Mouse (Mus musculus): ENCODE results near the gene Sh2d1b2. TPM values are rescaled to one million over a fixed set of nuclear protein-coding genes. Genes with fewer than 3 reads are reported as not detected.
"Not testable (repeated sequence)": the region's sequence is repeated elsewhere in the genome, so short reads cannot be mapped to it uniquely, and the experiment has no call there.

The Sh2d1b2 gene
- polyA plus RNA-seq (2014; fragmentation: Nextera tagmentation; extraction: Ambion mirVana): not detected in 2 replicates

- not testable (repeated sequence) for H3K4me2 ChIP-seq; H3K4me3 ChIP-seq (ENCODE audit: low read depth, low read length); H3K4me1 ChIP-seq (replicated peaks; ENCODE audit: control insufficient read depth, insufficient read depth, low read length); ATAC-seq (replicated peaks; ENCODE audit: low FRiP score); DNase-seq (ENCODE audit: low spot score); H3K9me3 ChIP-seq (ENCODE audit: control insufficient read depth, low read length); H3K27ac ChIP-seq (ENCODE audit: low read depth, low read length); H3K27me3 ChIP-seq (replicated peaks; ENCODE audit: control insufficient read depth, insufficient read depth, low read length); H3K36me3 ChIP-seq (ENCODE audit: control insufficient read depth, insufficient read depth, low read length); H3K9ac ChIP-seq (ENCODE audit: low read depth, low read length)
- WGBS: 65% methylated on average over 5 of the region's 6 CpGs
Observed at GRCm38 (mm10) chr1:170232688-170233087, at the start of gene Sh2d1b2. Gene Sh2d1b2, plus strand, starts transcription at chr1:170232749.

- ATAC-seq (replicated peaks; ENCODE audit: low FRiP score) (no peak), DNase-seq (ENCODE audit: low spot score) (no peak)
- no peak overlapping the region for H3K27ac ChIP-seq (ENCODE audit: low read depth, low read length)
- WGBS: 74% methylated on average over 3 of the region's 3 CpGs
- H3K4me2 ChIP-seq: no peak overlapping the region
- no peaks in the 10 kb centered on the region for H3K4me1 ChIP-seq (replicated peaks; ENCODE audit: control insufficient read depth, insufficient read depth, low read length)
- no peak overlapping the region for H3K9ac ChIP-seq (ENCODE audit: low read depth, low read length)
- H3K9me3 ChIP-seq (ENCODE audit: control insufficient read depth, low read length): no peaks in the 10 kb centered on the region
- H3K4me3 ChIP-seq (ENCODE audit: low read depth, low read length): no peak overlapping the region
- no peaks in the 10 kb centered on the region for H3K27me3 ChIP-seq (replicated peaks; ENCODE audit: control insufficient read depth, insufficient read depth, low read length)
- H3K36me3 ChIP-seq (ENCODE audit: control insufficient read depth, insufficient read depth, low read length): no peaks in the 10 kb centered on the region
Observed at GRCm38 (mm10) chr1:170185137-170185536, 47.4 kb upstream of the Sh2d1b2 start.

DNA sequence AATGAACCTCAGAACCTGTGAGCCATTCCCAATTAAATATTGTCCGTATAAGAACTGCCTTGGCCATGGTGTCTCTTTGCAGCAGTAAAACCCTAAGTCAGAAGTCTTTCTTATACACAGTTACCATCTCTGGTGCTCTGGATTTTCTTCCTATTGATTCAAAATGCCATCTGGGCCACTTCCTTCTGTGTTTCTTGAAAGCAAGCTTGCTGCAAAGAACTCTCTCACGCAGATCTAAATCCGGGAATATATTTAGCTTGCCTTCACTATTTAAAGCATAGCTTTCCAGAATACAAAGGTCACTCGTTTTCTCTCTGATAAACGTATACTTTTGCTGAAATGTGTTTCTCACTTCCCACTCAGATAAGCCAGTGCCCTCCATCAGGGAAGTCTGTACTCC lies 46.0 kb upstream of the Sh2d1b2 start:
- no peak overlapping the region for H3K27ac ChIP-seq (ENCODE audit: low read depth, low read length)
- ATAC-seq (replicated peaks; ENCODE audit: low FRiP score) (no peak), DNase-seq (ENCODE audit: low spot score) (no peak)
- H3K9ac ChIP-seq (ENCODE audit: low read depth, low read length): no peak overlapping the region
- H3K27me3 ChIP-seq (replicated peaks; ENCODE audit: control insufficient read depth, insufficient read depth, low read length): no peaks in the 10 kb centered on the region
- no peaks in the 10 kb centered on the region for H3K4me1 ChIP-seq (replicated peaks; ENCODE audit: control insufficient read depth, insufficient read depth, low read length)
- H3K4me2 ChIP-seq: no peak overlapping the region
- no peaks in the 10 kb centered on the region for H3K36me3 ChIP-seq (ENCODE audit: control insufficient read depth, insufficient read depth, low read length)
- no peak overlapping the region for H3K4me3 ChIP-seq (ENCODE audit: low read depth, low read length)
- no peaks in the 10 kb centered on the region for H3K9me3 ChIP-seq (ENCODE audit: control insufficient read depth, low read length)
- 77% methylated on average over 5 of the region's 5 CpGs for WGBS

- Histone ChIP-seq H3K36me3 (ENCODE audit: control insufficient read depth, insufficient read depth, low read length) (peaks cover 10% of the 10 kb centered on the region), H3K4me1 (replicated peaks; ENCODE audit: control insufficient read depth, insufficient read depth, low read length) (no peaks in the 10 kb centered on the region), H3K4me2 (no peak overlapping the region), H3K27ac (ENCODE audit: low read depth, low read length) (no peak overlapping the region), H3K9me3 (ENCODE audit: control insufficient read depth, low read length) (no peaks in the 10 kb centered on the region), H3K4me3 (ENCODE audit: low read depth, low read length) (no peak overlapping the region), H3K9ac (ENCODE audit: low read depth, low read length) (no peak overlapping the region), H3K27me3 (replicated peaks; ENCODE audit: control insufficient read depth, insufficient read depth, low read length) (no peaks in the 10 kb centered on the region)
- 78% methylated on average over 11 of the region's 11 CpGs for WGBS
- no peak for DNase-seq (ENCODE audit: low spot score)
- ATAC-seq (replicated peaks; ENCODE audit: low FRiP score): no peak
Observed at GRCm38 (mm10) chr1:170188601-170189000, 43.9 kb upstream of the Sh2d1b2 start.

DNA sequence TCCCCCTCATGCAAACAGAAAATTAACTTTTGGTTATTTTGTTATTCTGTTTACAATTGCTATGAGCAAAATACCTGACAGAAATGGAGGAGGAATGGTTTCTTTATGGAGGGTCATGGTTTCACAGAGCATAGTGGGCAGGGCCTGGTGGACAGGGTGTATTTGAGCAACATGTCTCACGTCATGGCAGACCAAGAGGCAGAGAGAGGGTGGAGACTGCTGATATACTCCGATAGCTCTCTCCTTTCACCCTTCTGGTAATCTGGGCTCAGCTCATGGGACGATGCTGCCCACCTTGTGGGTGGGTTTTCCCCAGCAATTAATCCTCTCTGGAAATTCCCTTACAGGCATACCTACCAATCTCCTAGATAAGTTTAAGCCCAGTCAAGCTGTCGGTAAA lies 42.3 kb upstream of the Sh2d1b2 start:
- no peak for DNase-seq (ENCODE audit: low spot score)
- no peak overlapping the region for H3K9ac ChIP-seq (ENCODE audit: low read depth, low read length)
- H3K9me3 ChIP-seq (ENCODE audit: control insufficient read depth, low read length): no peaks in the 10 kb centered on the region
- peaks cover 14% of the 10 kb centered on the region for H3K36me3 ChIP-seq (ENCODE audit: control insufficient read depth, insufficient read depth, low read length)
- no peaks in the 10 kb centered on the region for H3K27me3 ChIP-seq (replicated peaks; ENCODE audit: control insufficient read depth, insufficient read depth, low read length)
- H3K4me2 ChIP-seq: no peak overlapping the region
- H3K27ac ChIP-seq (ENCODE audit: low read depth, low read length): no peak overlapping the region
- H3K4me1 ChIP-seq (replicated peaks; ENCODE audit: control insufficient read depth, insufficient read depth, low read length): no peaks in the 10 kb centered on the region
- WGBS: 61% methylated on average over 4 of the region's 4 CpGs
- no peak; the same call in 1 of the 2 replicates for ATAC-seq (replicated peaks; ENCODE audit: low FRiP score)
- H3K4me3 ChIP-seq (ENCODE audit: low read depth, low read length): no peak overlapping the region

- H3K27ac ChIP-seq (ENCODE audit: low read depth, low read length): no peak overlapping the region
- peaks cover 20% of the 10 kb centered on the region for H3K36me3 ChIP-seq (ENCODE audit: control insufficient read depth, insufficient read depth, low read length)
- H3K4me3 ChIP-seq (ENCODE audit: low read depth, low read length): no peak overlapping the region
- H3K9ac ChIP-seq (ENCODE audit: low read depth, low read length): no peak overlapping the region
- H3K27me3 ChIP-seq (replicated peaks; ENCODE audit: control insufficient read depth, insufficient read depth, low read length): no peaks in the 10 kb centered on the region
- H3K9me3 ChIP-seq (ENCODE audit: control insufficient read depth, low read length): no peaks in the 10 kb centered on the region
- 85% methylated on average over 1 of the region's 1 CpGs for WGBS
- no peak overlapping the region for H3K4me2 ChIP-seq
- H3K4me1 ChIP-seq (replicated peaks; ENCODE audit: control insufficient read depth, insufficient read depth, low read length): no peaks in the 10 kb centered on the region
- ATAC-seq (replicated peaks; ENCODE audit: low FRiP score) (no peak), DNase-seq (ENCODE audit: low spot score) (no peak)
Observed at GRCm38 (mm10) chr1:170191925-170192324, 40.6 kb upstream of the Sh2d1b2 start.

DNA sequence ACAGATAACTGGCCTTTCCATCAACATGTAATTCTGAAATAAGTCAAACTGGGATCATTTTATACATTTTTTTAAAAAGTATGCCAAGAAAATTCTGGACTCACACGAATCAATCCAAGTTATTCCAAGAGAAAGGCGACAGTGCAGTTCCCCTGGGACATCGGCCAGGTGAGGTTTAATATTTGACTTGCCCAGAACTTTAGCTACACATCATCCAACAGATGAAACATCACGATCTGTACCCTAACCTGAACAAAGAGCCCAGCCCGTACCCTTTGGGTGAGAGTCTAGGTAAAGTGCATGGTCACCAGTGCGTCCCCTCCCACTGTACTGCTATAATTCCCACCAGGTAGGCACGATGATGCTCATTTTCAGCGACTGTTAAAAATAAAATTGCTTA lies 36.3 kb upstream of the Sh2d1b2 start:
- no peak overlapping the region for H3K4me2 ChIP-seq
- no peak for ATAC-seq (replicated peaks; ENCODE audit: low FRiP score)
- no peak overlapping the region for H3K27ac ChIP-seq (ENCODE audit: low read depth, low read length)
- H3K9ac ChIP-seq (ENCODE audit: low read depth, low read length): no peak overlapping the region
- no peak overlapping the region for H3K4me3 ChIP-seq (ENCODE audit: low read depth, low read length)
- DNase-seq (ENCODE audit: low spot score): no peak
- no peaks in the 10 kb centered on the region for H3K27me3 ChIP-seq (replicated peaks; ENCODE audit: control insufficient read depth, insufficient read depth, low read length)
- no peaks in the 10 kb centered on the region for H3K9me3 ChIP-seq (ENCODE audit: control insufficient read depth, low read length)
- WGBS: 93% methylated on average over 8 of the region's 8 CpGs
- peaks cover 34% of the 10 kb centered on the region for H3K36me3 ChIP-seq (ENCODE audit: control insufficient read depth, insufficient read depth, low read length)
- H3K4me1 ChIP-seq (replicated peaks; ENCODE audit: control insufficient read depth, insufficient read depth, low read length): no peaks in the 10 kb centered on the region

- no peak overlapping the region for H3K4me3 ChIP-seq (ENCODE audit: low read depth, low read length)
- DNase-seq (ENCODE audit: low spot score) (no peak), ATAC-seq (replicated peaks; ENCODE audit: low FRiP score) (peak; percentile 72)
- H3K4me1 ChIP-seq (replicated peaks; ENCODE audit: control insufficient read depth, insufficient read depth, low read length): no peaks in the 10 kb centered on the region
- peaks cover 23% of the 10 kb centered on the region for H3K36me3 ChIP-seq (ENCODE audit: control insufficient read depth, insufficient read depth, low read length)
- H3K9me3 ChIP-seq (ENCODE audit: control insufficient read depth, low read length): no peaks in the 10 kb centered on the region
- H3K9ac ChIP-seq (ENCODE audit: low read depth, low read length): no peak overlapping the region
- no peaks in the 10 kb centered on the region for H3K27me3 ChIP-seq (replicated peaks; ENCODE audit: control insufficient read depth, insufficient read depth, low read length)
- WGBS: 82% methylated on average over 3 of the region's 3 CpGs
- H3K27ac ChIP-seq (ENCODE audit: low read depth, low read length): no peak overlapping the region
- H3K4me2 ChIP-seq: no peak overlapping the region
Observed at GRCm38 (mm10) chr1:170200379-170200778, 32.2 kb upstream of the Sh2d1b2 start.

GRCm38 (mm10) chr1:170206395-170206794 lies 26.2 kb upstream of the Sh2d1b2 start:
- DNase-seq (ENCODE audit: low spot score) (no peak), ATAC-seq (replicated peaks; ENCODE audit: low FRiP score) (no peak)
- Histone ChIP-seq H3K27ac (ENCODE audit: low read depth, low read length) (no peak overlapping the region), H3K9me3 (ENCODE audit: control insufficient read depth, low read length) (no peaks in the 10 kb centered on the region), H3K36me3 (ENCODE audit: control insufficient read depth, insufficient read depth, low read length) (peaks cover 37% of the 10 kb centered on the region), H3K9ac (ENCODE audit: low read depth, low read length) (no peak overlapping the region), H3K4me1 (replicated peaks; ENCODE audit: control insufficient read depth, insufficient read depth, low read length) (no peaks in the 10 kb centered on the region), H3K27me3 (replicated peaks; ENCODE audit: control insufficient read depth, insufficient read depth, low read length) (no peaks in the 10 kb centered on the region), H3K4me2 (no peak overlapping the region), H3K4me3 (ENCODE audit: low read depth, low read length) (no peak overlapping the region)
- WGBS: 92% methylated on average over 6 of the region's 6 CpGs

All from liver, embryonic 11.5 days (tissue).